Mouse (Mus musculus): ENCODE measurements around the gene Gm43191. TPM values are rescaled to one million over a fixed set of nuclear protein-coding genes. Genes with fewer than 3 reads are reported as not detected.
A peak's percentile ranks its signal among the peaks of the same experiment; 100 is the strongest.

Gene Gm43191
- polyA plus RNA-seq, 1 experiment, result not detected

- Histone ChIP-seq H3K4me3 (replicated peaks; ENCODE audit: extremely low read depth, low read depth, low read length) (no peak overlapping the region), H3K4me1 (ENCODE audit: control insufficient read depth, insufficient read depth, low read length) (no peaks in the 10 kb centered on the region)
- TF ChIP-seq CTCF (IDR thresholded peaks at IDR 0.05; ENCODE audit: insufficient read depth, low read length) (no peak), POLR2A (IDR thresholded peaks at IDR 0.05; ENCODE audit: borderline replicate concordance, extremely low read depth, low read depth, low read length) (no peak)
- 85% methylated on average over 9 of the region's 9 CpGs for WGBS
- DNase-seq, result no peak
Observed at GRCm38 (mm10) chr3:116604570-116604969, 76.5 kb downstream of the Gm43191 start.

GRCm38 (mm10) chr3:116601781-116602180, 79.3 kb downstream of the Gm43191 start:
- 88% methylated on average over 5 of the region's 5 CpGs for WGBS
- H3K4me1 ChIP-seq (ENCODE audit: control insufficient read depth, insufficient read depth, low read length), result no peaks in the 10 kb centered on the region
- H3K4me3 ChIP-seq (replicated peaks; ENCODE audit: extremely low read depth, low read depth, low read length), result no peak overlapping the region
- DNase-seq, result no peak
- TF ChIP-seq CTCF (IDR thresholded peaks at IDR 0.05; ENCODE audit: insufficient read depth, low read length), result no peak
- TF ChIP-seq POLR2A (IDR thresholded peaks at IDR 0.05; ENCODE audit: borderline replicate concordance, extremely low read depth, low read depth, low read length), result no peak

GRCm38 (mm10) chr3:116601005-116601404, 80.1 kb downstream of the Gm43191 start:
- TF ChIP-seq CTCF (IDR thresholded peaks at IDR 0.05; ENCODE audit: insufficient read depth, low read length) (no peak), POLR2A (IDR thresholded peaks at IDR 0.05; ENCODE audit: borderline replicate concordance, extremely low read depth, low read depth, low read length) (no peak)
- DNase-seq, result no peak
- no peak overlapping the region for H3K4me3 ChIP-seq (replicated peaks; ENCODE audit: extremely low read depth, low read depth, low read length)
- 65% methylated on average over 5 of the region's 5 CpGs for WGBS
- H3K4me1 ChIP-seq (ENCODE audit: control insufficient read depth, insufficient read depth, low read length), result no peaks in the 10 kb centered on the region

GRCm38 (mm10) chr3:116599705-116600104, 81.4 kb downstream of the Gm43191 start:
- DNase-seq, result no peak
- Histone ChIP-seq H3K4me1 (ENCODE audit: control insufficient read depth, insufficient read depth, low read length) (no peaks in the 10 kb centered on the region), H3K4me3 (replicated peaks; ENCODE audit: extremely low read depth, low read depth, low read length) (no peak overlapping the region)
- TF ChIP-seq CTCF (IDR thresholded peaks at IDR 0.05; ENCODE audit: insufficient read depth, low read length) (no peak), POLR2A (IDR thresholded peaks at IDR 0.05; ENCODE audit: borderline replicate concordance, extremely low read depth, low read depth, low read length) (no peak)
- WGBS, result 65% methylated on average over 2 of the region's 2 CpGs

GRCm38 (mm10) chr3:116595603-116595991, 85.5 kb downstream of the Gm43191 start:
- WGBS, result 5% methylated on average over 10 of the region's 10 CpGs
- TF ChIP-seq POLR2A (IDR thresholded peaks at IDR 0.05; ENCODE audit: borderline replicate concordance, extremely low read depth, low read depth, low read length) (no peak), CTCF (IDR thresholded peaks at IDR 0.05; ENCODE audit: insufficient read depth, low read length) (no peak)
- H3K4me1 ChIP-seq (ENCODE audit: control insufficient read depth, insufficient read depth, low read length), result no peaks in the 10 kb centered on the region
- H3K4me3 ChIP-seq (replicated peaks; ENCODE audit: extremely low read depth, low read depth, low read length), result peak overlapping the region; percentile 86
- no peak for DNase-seq

GRCm38 (mm10) chr3:116594728-116595602, 86.1 kb downstream of the Gm43191 start, which contains the start of gene Sass6:
Gene Sass6 (plus strand): TSS chr3:116594982.
- no peaks in the 10 kb centered on the region for H3K4me1 ChIP-seq (ENCODE audit: control insufficient read depth, insufficient read depth, low read length)
- peak; percentile 99 for DNase-seq
- under 1% methylated on average over 65 of the region's 65 CpGs for WGBS
- H3K4me3 ChIP-seq (replicated peaks; ENCODE audit: extremely low read depth, low read depth, low read length), result peak within 1 kb of the TSS; percentile 86
- TF ChIP-seq CTCF (IDR thresholded peaks at IDR 0.05; ENCODE audit: insufficient read depth, low read length), result no peak
- peak; percentile 51; the same call in 1 of the 2 replicates for TF ChIP-seq POLR2A (IDR thresholded peaks at IDR 0.05; ENCODE audit: borderline replicate concordance, extremely low read depth, low read depth, low read length)

GRCm38 (mm10) chr3:116594076-116594727, 86.9 kb downstream of the Gm43191 start:
- TF ChIP-seq CTCF (IDR thresholded peaks at IDR 0.05; ENCODE audit: insufficient read depth, low read length) (no peak), POLR2A (IDR thresholded peaks at IDR 0.05; ENCODE audit: borderline replicate concordance, extremely low read depth, low read depth, low read length) (no peak)
- no peaks in the 10 kb centered on the region for H3K4me1 ChIP-seq (ENCODE audit: control insufficient read depth, insufficient read depth, low read length)
- WGBS, result 1% methylated on average over 22 of the region's 22 CpGs
- DNase-seq, result no peak
- peak overlapping the region; percentile 86 for H3K4me3 ChIP-seq (replicated peaks; ENCODE audit: extremely low read depth, low read depth, low read length)

Other genes with a start within 250 kb of the Gm43191 start
- 23.6 and 25.6 TPM in 2 replicates for gene Rtca, start 173.1 kb downstream of the Gm43191 start, polyA plus RNA-seq (2012; rRNA removed)
- 4.1 and 6.9 TPM in 2 replicates for gene Dbt, start 168.2 kb downstream of the Gm43191 start, polyA plus RNA-seq (2012; rRNA removed)
- 0.24 and 1.5 TPM in 2 replicates for gene Lrrc39, start 118.3 kb downstream of the Gm43191 start, polyA plus RNA-seq (2012; rRNA removed)
- 1.1 and 1.7 TPM in 2 replicates for gene Sass6, start 86.3 kb downstream of the Gm43191 start, polyA plus RNA-seq (2012; rRNA removed)
- gene Trmt13, start 66.7 kb downstream of the Gm43191 start, polyA plus RNA-seq (2012; rRNA removed), result 4.0 and 6.2 TPM in 2 replicates
- gene Mfsd14a, start 18.6 kb downstream of the Gm43191 start, polyA plus RNA-seq (2012; rRNA removed), result 20.0 and 27.3 TPM in 2 replicates
- 6.3 and 7.5 TPM in 2 replicates for gene Slc35a3, start 31.6 kb upstream of the Gm43191 start, polyA plus RNA-seq (2012; rRNA removed)
- gene Agl, start 126.9 kb upstream of the Gm43191 start, polyA plus RNA-seq (2012; rRNA removed), result 4.2 and 9.2 TPM in 2 replicates
- gene Frrs1, start 178.2 kb upstream of the Gm43191 start, polyA plus RNA-seq (2012; rRNA removed), result 12.3 and 23.4 TPM in 2 replicates

All from lung, adult 2 months (tissue).